In the genomic region with DNA sequence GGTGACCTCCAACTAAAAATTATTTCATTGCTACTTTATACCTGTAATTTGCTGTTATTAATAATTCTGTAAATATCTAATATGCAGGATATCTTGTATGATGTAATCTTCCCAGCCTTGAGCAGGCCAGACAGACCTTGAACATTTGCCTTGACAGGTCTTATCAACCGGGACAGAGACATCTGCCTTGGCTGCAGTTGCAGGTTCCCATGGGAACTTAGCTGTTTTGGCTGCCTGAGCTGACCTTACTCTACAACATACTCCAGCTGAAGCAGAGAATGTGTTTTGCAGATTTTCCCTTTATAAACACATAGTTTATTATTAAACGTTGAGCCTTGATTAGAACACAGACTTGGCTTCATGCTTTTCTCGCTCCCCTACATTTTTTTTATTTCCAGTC, we compare ENCODE assay signal across 16 mouse cellular contexts.
DNase-seq lines count a peak whose midpoint lies in the region; ATAC-seq lines count a peak whose summit lies in the region.
"Had no signal": no experiment of that assay in that cellular context is flagged by ENCODE, and none has a peak within 500 bp of the region (broad histone marks: within the 10 kb centered on the region; RNA-seq: fewer than 3 reads in every experiment).

No protein-coding gene starts in this region.

- no peak overlapping the region for H3K4me2 ChIP-seq in heart, embryonic 12.5 days
- H3K4me2 ChIP-seq: forebrain, embryonic 12.5 days; hindbrain, embryonic 15.5 days; kidney, embryonic 15.5 days; liver, embryonic 12.5 days; midbrain, embryonic 11.5 days had no signal

- H3K9ac ChIP-seq in heart, embryonic 12.5 days, result no peak overlapping the region
- H3K9ac ChIP-seq: forebrain, embryonic 12.5 days; hindbrain, embryonic 15.5 days; kidney, embryonic 15.5 days; liver, embryonic 12.5 days had no signal

- H3K36me3 ChIP-seq in heart, embryonic 12.5 days, result no peaks in the 10 kb centered on the region
- H3K36me3 ChIP-seq: forebrain, embryonic 12.5 days; hindbrain, embryonic 15.5 days; kidney, embryonic 15.5 days; liver, embryonic 12.5 days had no signal

- no peaks in the 10 kb centered on the region for H3K4me1 ChIP-seq in heart, embryonic 12.5 days (replicated peaks)
- H3K4me1 ChIP-seq: forebrain, embryonic 12.5 days; hindbrain, embryonic 15.5 days; kidney, embryonic 15.5 days; liver, embryonic 12.5 days had no signal

- ATAC-seq in heart, embryonic 12.5 days (ENCODE audit: insufficient number of reproducible peaks, low FRiP score), result no peak
- ATAC-seq in megakaryocyte-erythroid progenitor cell, adult 5-6 weeks (replicated peaks; ENCODE audit: low FRiP score, low TSS enrichment, poor library complexity, severe bottlenecking), result no peak
- ATAC-seq: intestine, embryonic 16.5 days; liver, embryonic 12.5 days had no signal

- no peaks in the 10 kb centered on the region for H3K27me3 ChIP-seq in heart, embryonic 12.5 days (replicated peaks)
- H3K27me3 ChIP-seq: forebrain, embryonic 12.5 days; hindbrain, embryonic 15.5 days; kidney, embryonic 15.5 days; liver, embryonic 12.5 days had no signal

- intact Hi-C loops in heart, postnatal 10 days (cut with DNase I), result no loop called here

- peak; percentile 30 to 62 for DNase-seq in heart, adult 18-20 months
- DNase-seq in ovary, postnatal 36 days (ENCODE audit: low spot score), result peak; percentile 35
- no peak for DNase-seq in ovary, postnatal 14 days (ENCODE audit: low spot score)
- peak; percentile 46 to 58 for DNase-seq in heart, postnatal 10 days
- DNase-seq in layer of hippocampus, postnatal 25 days (ENCODE audit: extremely low spot score in 1 of 2, low spot score in 1 of 2), result no peak
- no peak for DNase-seq in liver
- DNase-seq: B cell, adult 2 months; cerebellum, postnatal 10 days had no signal

- whole genome bisulfite sequencing in heart, embryonic 12.5 days, result 56% methylated on average over 3 of the region's 3 CpGs

- no peaks in the 10 kb centered on the region; the same call in 1 of the 2 replicates for H3K9me3 ChIP-seq in heart, embryonic 12.5 days (replicated peaks)
- H3K9me3 ChIP-seq: forebrain, embryonic 12.5 days; hindbrain, embryonic 15.5 days; kidney, embryonic 15.5 days; liver, embryonic 12.5 days had no signal

- H3K27ac ChIP-seq in heart, embryonic 12.5 days (ENCODE audit: poor library complexity, severe bottlenecking), result no peak overlapping the region
- H3K27ac ChIP-seq: forebrain, embryonic 12.5 days; hindbrain, embryonic 15.5 days; kidney, embryonic 15.5 days; liver, embryonic 12.5 days had no signal

- no peak overlapping the region for H3K4me3 ChIP-seq in heart, embryonic 12.5 days
- H3K4me3 ChIP-seq: forebrain, embryonic 12.5 days; hindbrain, embryonic 15.5 days; kidney, embryonic 15.5 days; liver, embryonic 12.5 days had no signal

Comparison
In these comparisons a context has a peak if more than half of its experiments do, and no peak if none do; other contexts are left out.
1. DNase-seq: peak in heart, adult 18-20 months (2 of 2), ovary, postnatal 36 days (single experiment) and heart, postnatal 10 days (2 of 2); none in ovary, postnatal 14 days (single experiment), layer of hippocampus, postnatal 25 days (0 of 2) and liver (single experiment).